Mouse (Mus musculus) midbrain, embryonic 11.5 days (tissue): ENCODE data around the gene Acp6. TPM values are rescaled to one million over a fixed set of nuclear protein-coding genes. Genes with fewer than 3 reads are reported as not detected.
A peak's percentile ranks its signal among the peaks of the same experiment; 100 is the strongest.
"Not testable (repeated sequence)": the region's sequence is repeated elsewhere in the genome, so short reads cannot be mapped to it uniquely, and the experiment has no call there.

Source experiments
- ATAC-seq: fragments of 200-750 bp; cut with Nextera tagmentation; 2 replicates; pipeline ENCODE4 v1.8.0; 2017; ENCODE audit warnings: moderate TSS enrichment, moderate library complexity; ENCODE audit not compliant: low FRiP score
- DNase-seq: peaks from one replicate; pipeline ENCODE4 v3.0.0; 2015; ENCODE audit warnings: low spot score; ENCODE audit errors: missing footprints
- H3K27ac ChIP-seq: fragments of 300-500 bp; sonication (generic); 2 replicates; pipeline ENCODE4 v1.5.1; 2014; ENCODE audit warnings: low read depth, low read length
- H3K27me3 ChIP-seq: fragments of 300-500 bp; sonication (generic); 2 replicates; pipeline ENCODE4 v1.6.1; 2014; ENCODE audit warnings: mild to moderate bottlenecking, low read length, moderate library complexity, mixed read lengths; ENCODE audit not compliant: control insufficient read depth, insufficient read depth
- H3K36me3 ChIP-seq: fragments of 300-500 bp; sonication (generic); 2 replicates; pipeline ENCODE4 v1.6.1; 2014; ENCODE audit warnings: mild to moderate bottlenecking, low read length, moderate library complexity, mixed read lengths; ENCODE audit not compliant: control insufficient read depth, insufficient read depth
- H3K4me1 ChIP-seq: fragments of 300-500 bp; sonication (generic); 2 replicates; pipeline ENCODE4 v1.6.1; 2014; ENCODE audit warnings: low read length; ENCODE audit not compliant: control insufficient read depth, insufficient read depth
- H3K4me2 ChIP-seq: fragments of 300-500 bp; sonication (generic); 2 replicates; pipeline ENCODE4 v1.6.1; 2014; ENCODE audit warnings: mild to moderate bottlenecking, moderate library complexity
- H3K4me3 ChIP-seq: fragments of 300-500 bp; sonication (generic); 2 replicates; pipeline ENCODE4 v1.5.1; 2014; ENCODE audit warnings: low read depth, low read length
- H3K9ac ChIP-seq: fragments of 300-500 bp; sonication (generic); 2 replicates; pipeline ENCODE4 v1.6.1; 2014; ENCODE audit warnings: low read length
- H3K9me3 ChIP-seq: fragments of 300-500 bp; sonication (generic); 2 replicates; pipeline ENCODE4 v1.6.1; 2016; ENCODE audit warnings: low read length; ENCODE audit not compliant: control insufficient read depth
- WGBS: fragments of 180-500 bp; shearing (Covaris S2); extraction: QIAGEN DNeasy Blood & Tissue Kit; methylation state at CpG from one replicate; pipeline ENCODE4 v1.1.7; 2014; 5-methylcytosine and 5-hydroxymethylcytosine counted together
- polyA plus RNA-seq: library from polyadenylated mRNA; unstranded; fragments of >200 nt; fragmentation: Nextera tagmentation; extraction: Ambion mirVana; gene quantifications from 2 replicates; pipeline ENCODE4 v1.2.1, GENCODE M21; 2014

The Acp6 gene
- 25.1 and 27.7 TPM in 2 replicates for polyA plus RNA-seq

- DNase-seq: peak; percentile 99
- Histone ChIP-seq H3K27me3 (no peaks in the 10 kb centered on the region), H3K4me2 (peak within 1 kb of the TSS; percentile 49), H3K4me1 (peaks cover 9% of the 10 kb centered on the region; the same call in 1 of the 2 replicates), H3K36me3 (no peaks in the 10 kb centered on the region), H3K27ac (peak within 1 kb of the TSS; percentile 52), H3K4me3 (peak within 1 kb of the TSS; percentile 78), H3K9ac (peak within 1 kb of the TSS; percentile 82), H3K9me3 (no peaks in the 10 kb centered on the region)
- ATAC-seq: peak; percentile 95
- WGBS: under 1% methylated on average over 54 of the region's 54 CpGs
These were observed at the start of gene Acp6 for GRCm38 (mm10) chr3:97158611-97159508. TSS of gene Acp6 (plus strand) at chr3:97158777.

- no peak overlapping the region for H3K27ac ChIP-seq
- DNase-seq: no peak
- H3K4me3 ChIP-seq: no peak overlapping the region
- H3K4me1 ChIP-seq: no peaks in the 10 kb centered on the region
- H3K27me3 ChIP-seq: no peaks in the 10 kb centered on the region
- no peaks in the 10 kb centered on the region for H3K36me3 ChIP-seq
- no peak overlapping the region for H3K9ac ChIP-seq
- H3K4me2 ChIP-seq: no peak overlapping the region
- no peak for ATAC-seq
- 92% methylated on average over 6 of the region's 6 CpGs for WGBS
- H3K9me3 ChIP-seq: no peaks in the 10 kb centered on the region; the same call in 1 of the 2 replicates
These were observed 41.1 kb upstream of the Acp6 start for GRCm38 (mm10) chr3:97117511-97117910.

GRCm38 (mm10) chr3:97118313-97118712 is 40.3 kb upstream of the Acp6 start:
- DNase-seq: no peak
- H3K4me1 ChIP-seq: no peaks in the 10 kb centered on the region
- no peak for ATAC-seq
- H3K9me3 ChIP-seq: no peaks in the 10 kb centered on the region; the same call in 1 of the 2 replicates
- no peaks in the 10 kb centered on the region for H3K27me3 ChIP-seq
- no peak overlapping the region for H3K4me3 ChIP-seq
- H3K36me3 ChIP-seq: no peaks in the 10 kb centered on the region
- no peak overlapping the region for H3K27ac ChIP-seq
- no peak overlapping the region for H3K4me2 ChIP-seq
- no peak overlapping the region for H3K9ac ChIP-seq
- 55% methylated on average over 12 of the region's 12 CpGs for WGBS

- Histone ChIP-seq H3K9me3 (no peaks in the 10 kb centered on the region), H3K4me3 (no peak overlapping the region), H3K27ac (no peak overlapping the region), H3K36me3 (no peaks in the 10 kb centered on the region), H3K27me3 (no peaks in the 10 kb centered on the region), H3K4me1 (no peaks in the 10 kb centered on the region), H3K4me2 (no peak overlapping the region), H3K9ac (no peak overlapping the region)
- DNase-seq (no peak), ATAC-seq (no peak)
- 64% methylated on average over 7 of the region's 7 CpGs for WGBS
These were observed 34.4 kb upstream of the Acp6 start for GRCm38 (mm10) chr3:97124193-97124592.

GRCm38 (mm10) chr3:97129410-97129809 is 29.2 kb upstream of the Acp6 start:
- Histone ChIP-seq H3K27ac (no peak overlapping the region), H3K27me3 (no peaks in the 10 kb centered on the region), H3K9me3 (no peaks in the 10 kb centered on the region), H3K36me3 (no peaks in the 10 kb centered on the region), H3K4me1 (no peaks in the 10 kb centered on the region), H3K4me2 (no peak overlapping the region), H3K4me3 (no peak overlapping the region), H3K9ac (no peak overlapping the region)
- DNase-seq (no peak), ATAC-seq (no peak)
- WGBS: 83% methylated on average over 4 of the region's 4 CpGs

GRCm38 (mm10) chr3:97137666-97138065 is 20.9 kb upstream of the Acp6 start:
- 55% methylated on average over 1 of the region's 1 CpGs for WGBS

GRCm38 (mm10) chr3:97151092-97151491 is 7.5 kb upstream of the Acp6 start:
- whole genome bisulfite sequencing: 72% methylated on average over 2 of the region's 2 CpGs
- no peaks in the 10 kb centered on the region for H3K9me3 ChIP-seq
- no peak for ATAC-seq
- no peaks in the 10 kb centered on the region for H3K36me3 ChIP-seq
- no peak overlapping the region for H3K9ac ChIP-seq
- no peak overlapping the region for H3K4me3 ChIP-seq
- no peaks in the 10 kb centered on the region for H3K27me3 ChIP-seq
- no peaks in the 10 kb centered on the region for H3K4me1 ChIP-seq
- H3K27ac ChIP-seq: no peak overlapping the region
- DNase-seq: no peak
- H3K4me2 ChIP-seq: no peak overlapping the region

More at GRCm38 (mm10) chr3:97137666-97138065, 20.9 kb upstream of the Acp6 start:
- H3K27me3 ChIP-seq, H3K27ac ChIP-seq, H3K4me1 ChIP-seq, ATAC-seq, H3K4me3 ChIP-seq, H3K9ac ChIP-seq, H3K36me3 ChIP-seq, DNase-seq, H3K9me3 ChIP-seq, H3K4me2 ChIP-seq: not testable (repeated sequence)

GRCm38 (mm10) chr3:97156431-97156830 is 2.1 kb upstream of the Acp6 start:
- H3K4me3 ChIP-seq: no peak overlapping the region
- ATAC-seq (no peak), DNase-seq (no peak)
- no peaks in the 10 kb centered on the region for H3K27me3 ChIP-seq
- WGBS: 87% methylated on average over 6 of the region's 6 CpGs
- no peaks in the 10 kb centered on the region for H3K36me3 ChIP-seq
- H3K9me3 ChIP-seq: no peaks in the 10 kb centered on the region
- no peak overlapping the region for H3K27ac ChIP-seq
- peaks cover 9% of the 10 kb centered on the region; the same call in 1 of the 2 replicates for H3K4me1 ChIP-seq
- H3K4me2 ChIP-seq: no peak overlapping the region
- no peak overlapping the region for H3K9ac ChIP-seq

GRCm38 (mm10) chr3:97157308-97157707 is 1.3 kb upstream of the Acp6 start:
- Histone ChIP-seq H3K9ac (no peak overlapping the region), H3K27me3 (no peaks in the 10 kb centered on the region), H3K4me1 (peaks cover 9% of the 10 kb centered on the region; the same call in 1 of the 2 replicates), H3K36me3 (no peaks in the 10 kb centered on the region), H3K9me3 (no peaks in the 10 kb centered on the region), H3K4me2 (no peak overlapping the region), H3K27ac (no peak overlapping the region), H3K4me3 (no peak overlapping the region)
- DNase-seq (no peak), ATAC-seq (no peak)
- 82% methylated on average over 1 of the region's 1 CpGs for WGBS
